Mouse (Mus musculus) neural tube, embryonic 10.5 days (tissue): ENCODE measurements at regions not wholly inside any gene's neighbourhood (a gene's known extent, or its start where the extent isn't known, plus 50 kb on each side); places are given as distances from the start of the nearest gene placed in this dataset.
A peak's percentile ranks its signal among the peaks of the same experiment; 100 is the strongest.

Experiments used
- DNase-seq: peaks from one replicate; pipeline ENCODE4 v3.0.0-alpha.2; 2017; ENCODE audit warnings: low spot score; ENCODE audit errors: extremely low spot score

DNA sequence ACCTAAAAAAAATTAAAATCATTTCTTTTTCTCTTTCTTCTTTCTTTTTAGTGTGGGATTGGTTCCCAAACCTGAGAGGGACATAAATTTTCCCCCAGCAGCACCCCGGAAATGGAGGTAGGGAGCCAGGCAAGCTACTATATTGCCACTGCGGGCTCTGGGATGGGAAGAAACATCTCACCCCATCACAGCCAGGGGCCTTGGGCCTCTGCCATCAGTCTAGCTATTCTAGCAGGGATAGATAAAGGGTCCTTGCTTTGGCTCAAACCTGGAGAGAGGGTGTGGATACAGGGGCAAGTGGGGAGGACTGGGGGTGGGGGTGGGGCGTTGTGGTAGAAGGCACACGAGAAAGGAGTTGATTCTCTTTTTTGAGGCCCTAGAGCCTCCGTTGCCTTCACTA is 116.3 kb upstream of the Lhx1 start:
- DNase-seq, result no peak

DNA sequence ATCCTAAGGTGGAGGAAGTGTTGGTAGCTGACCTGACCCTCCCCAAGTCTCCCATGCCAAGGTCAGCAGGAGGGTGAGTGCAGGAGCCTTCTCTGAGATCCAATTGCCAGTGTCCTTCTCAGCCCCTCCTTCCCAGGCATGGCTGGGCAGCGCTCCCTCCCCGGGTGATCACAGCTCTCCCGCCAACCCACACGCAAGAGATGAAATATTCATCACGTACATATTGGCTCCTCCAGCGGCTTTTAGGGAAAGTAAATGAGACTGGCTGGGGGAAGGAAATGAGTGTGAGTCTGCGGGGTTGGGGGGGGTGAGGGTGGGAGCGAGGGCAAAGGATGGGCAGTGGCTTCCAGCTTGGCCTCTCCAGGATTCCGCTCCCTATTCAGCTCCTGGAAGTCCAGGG is 113.0 kb upstream of the Lhx1 start:
- no peak for DNase-seq

DNA sequence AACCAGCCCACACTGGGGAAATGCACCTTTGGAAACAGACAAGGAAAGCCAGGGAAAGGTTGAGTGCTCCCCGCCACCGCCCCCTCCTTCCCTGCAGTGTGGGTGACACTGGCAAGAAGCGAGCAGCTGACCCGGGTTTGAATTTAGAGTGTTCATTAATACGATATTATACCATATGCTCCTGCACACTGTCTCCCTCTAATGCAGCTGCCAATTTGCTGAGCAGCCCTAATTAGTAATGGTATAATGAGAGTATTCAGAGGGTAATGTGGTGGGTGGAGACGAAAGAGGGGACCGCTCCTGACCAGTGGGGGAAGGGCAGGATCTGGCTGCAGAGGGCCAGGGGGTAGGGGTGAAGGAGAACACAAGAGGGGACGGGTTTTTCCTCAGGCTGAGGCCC is 111.9 kb upstream of the Lhx1 start:
- no peak for DNase-seq

DNA sequence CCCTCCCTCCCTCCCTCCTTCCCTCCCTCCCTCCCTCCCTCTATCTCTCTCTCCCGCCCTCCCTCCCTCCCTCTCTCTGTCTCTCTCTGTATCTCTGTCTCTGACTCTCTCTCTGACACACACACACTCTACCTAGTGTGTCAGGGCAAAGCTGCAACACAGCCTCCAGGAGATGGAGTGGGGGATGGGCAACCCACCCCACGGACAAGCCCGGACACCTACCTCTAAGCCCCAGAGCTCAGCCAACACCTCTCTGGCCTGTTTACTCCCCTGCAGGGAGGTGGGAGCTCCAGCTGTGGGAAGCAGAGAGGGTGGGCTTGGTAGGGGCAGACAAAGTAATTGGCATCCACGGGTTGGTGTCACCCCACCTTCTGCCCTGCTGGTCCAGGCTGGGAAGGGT is 109.7 kb upstream of the Lhx1 start:
- DNase-seq, result no peak

DNA sequence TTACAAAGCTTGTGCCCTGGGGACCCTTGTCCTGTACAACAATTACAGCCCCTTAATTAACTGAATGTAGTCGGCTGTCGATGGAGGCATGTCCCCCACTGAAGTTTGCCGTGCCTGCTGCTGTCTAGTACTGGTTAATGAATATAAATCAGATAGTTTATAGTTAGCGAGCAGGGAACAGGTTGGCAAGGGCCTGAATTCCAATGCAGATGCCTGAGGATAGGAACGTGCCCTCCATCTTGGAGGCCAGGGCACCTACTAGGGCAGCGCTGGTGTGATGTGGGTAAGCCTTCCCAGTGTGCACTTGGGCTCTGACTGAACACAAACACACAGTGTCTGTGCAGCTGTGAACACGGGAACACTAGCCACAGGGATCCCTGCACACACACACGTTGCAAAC is 108.0 kb upstream of the Lhx1 start:
- DNase-seq, result no peak

DNA sequence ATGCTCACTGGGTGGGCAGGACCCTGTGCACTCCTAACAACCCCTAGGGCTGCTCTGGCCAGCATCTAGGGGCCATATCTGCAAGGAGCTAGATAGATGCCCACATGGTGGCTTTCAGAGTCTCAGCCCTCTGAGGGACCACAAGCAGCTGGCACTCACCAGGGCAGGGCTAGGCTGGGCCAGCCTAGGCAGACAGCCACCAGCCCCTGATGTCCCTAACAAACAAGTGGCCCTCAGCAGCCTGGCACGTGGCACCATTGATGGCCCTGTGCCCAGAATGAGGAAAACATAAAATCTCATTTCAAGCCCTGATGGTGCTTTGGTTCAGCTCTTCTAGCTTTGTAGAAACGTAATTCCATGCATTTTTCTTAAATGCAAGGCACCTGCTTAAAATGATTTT is 102.8 kb upstream of the Lhx1 start:
- no peak for DNase-seq

DNA sequence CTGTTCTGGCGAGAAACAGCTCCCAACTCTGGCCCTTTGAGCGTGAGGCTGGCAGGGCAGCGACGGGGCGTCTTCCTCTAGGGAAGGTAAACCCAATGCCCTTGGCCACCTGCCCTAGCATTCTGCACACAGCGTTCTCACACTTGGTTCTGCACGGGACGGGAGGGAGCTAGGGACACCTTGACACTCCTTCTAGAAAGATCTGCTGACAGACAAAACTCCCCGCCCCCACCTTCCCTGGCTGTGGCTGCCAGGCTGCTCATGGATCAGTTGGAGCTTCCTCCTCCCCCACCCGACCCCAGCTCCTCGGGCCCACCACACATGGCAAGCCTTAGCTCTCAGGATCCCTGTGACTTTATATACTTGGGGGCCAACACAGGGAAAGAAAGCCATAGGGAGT is 102.3 kb upstream of the Lhx1 start:
- DNase-seq, result no peak

DNA sequence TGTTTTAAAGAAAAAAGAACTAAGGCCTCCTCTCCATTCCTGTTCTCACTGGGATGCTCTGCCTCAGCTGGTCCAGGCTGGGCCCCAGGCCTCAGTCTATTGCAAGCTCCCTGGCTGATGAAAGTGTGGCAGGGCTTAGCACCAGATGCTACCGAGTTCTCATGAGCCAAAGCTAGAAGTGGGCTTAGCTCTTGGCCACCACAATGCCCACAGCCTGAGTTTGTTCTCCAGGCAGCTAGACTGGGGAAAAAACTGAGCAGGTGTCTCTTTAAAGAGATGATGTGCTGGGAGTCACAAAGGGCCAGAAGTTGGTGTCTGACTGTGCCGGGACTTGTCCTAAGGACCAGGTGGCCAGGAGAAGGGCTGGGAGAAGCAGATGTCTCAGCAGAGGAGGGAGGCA is 101.9 kb upstream of the Lhx1 start:
- DNase-seq, result no peak

DNA sequence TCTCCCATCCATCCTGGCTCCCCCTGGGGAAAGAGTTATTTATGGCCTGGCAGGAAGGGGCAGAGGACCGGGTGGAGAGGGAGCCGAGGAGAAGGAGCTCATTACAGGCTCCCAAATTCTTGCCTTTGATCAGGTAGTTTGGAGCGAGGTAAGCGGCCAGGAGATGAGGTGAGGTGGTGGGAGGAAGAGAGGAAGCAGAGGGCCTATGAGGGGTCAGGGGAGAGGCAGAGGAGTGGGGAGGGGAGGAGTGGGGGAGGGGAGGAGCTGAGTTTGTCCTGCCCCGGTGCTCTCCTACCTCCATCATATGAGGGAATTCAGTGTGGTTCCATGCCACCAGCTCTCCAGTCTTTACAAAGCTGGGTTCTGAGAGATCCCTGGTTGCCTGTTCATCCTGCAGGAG is 98.8 kb upstream of the Lhx1 start:
- no peak for DNase-seq

DNA sequence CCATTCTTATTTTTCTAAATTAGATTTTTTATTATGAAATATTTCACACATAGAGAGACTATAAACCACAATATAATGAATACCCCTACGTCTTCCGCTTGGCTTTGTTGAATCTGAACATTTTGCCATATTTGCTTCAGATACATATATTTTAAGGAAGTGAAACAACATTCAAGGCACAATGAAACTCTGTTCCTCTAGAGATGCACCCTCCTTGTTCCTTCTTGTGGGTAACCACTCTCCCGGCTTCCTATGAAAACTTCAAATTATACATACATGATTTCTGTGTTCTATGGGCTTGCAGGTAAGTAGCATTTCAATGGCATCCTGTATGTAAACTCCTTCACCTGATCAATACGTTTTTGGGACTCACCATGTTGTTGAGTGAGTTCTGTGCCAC is 94.4 kb upstream of the Lhx1 start:
- DNase-seq, result no peak

DNA sequence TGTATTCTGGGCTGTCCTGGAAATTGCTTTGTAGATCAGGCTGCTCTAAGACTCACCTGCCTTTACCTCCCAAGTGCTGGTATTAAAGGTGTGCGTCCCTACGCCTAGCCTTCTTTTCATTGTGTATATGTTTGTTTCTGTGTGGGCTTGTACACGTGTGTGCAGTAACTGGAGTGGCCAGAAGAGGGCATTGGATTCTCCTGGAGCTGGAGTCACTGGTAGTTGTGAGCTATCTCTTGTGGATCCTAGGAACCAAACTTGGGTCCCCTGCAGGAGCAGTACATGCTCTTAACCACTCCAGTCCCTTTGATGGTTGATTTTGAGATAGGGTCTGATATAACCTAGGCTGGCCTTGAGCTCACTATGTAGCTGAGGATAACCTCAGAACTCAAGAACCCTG is 93.2 kb upstream of the Lhx1 start:
- DNase-seq, result no peak

DNA sequence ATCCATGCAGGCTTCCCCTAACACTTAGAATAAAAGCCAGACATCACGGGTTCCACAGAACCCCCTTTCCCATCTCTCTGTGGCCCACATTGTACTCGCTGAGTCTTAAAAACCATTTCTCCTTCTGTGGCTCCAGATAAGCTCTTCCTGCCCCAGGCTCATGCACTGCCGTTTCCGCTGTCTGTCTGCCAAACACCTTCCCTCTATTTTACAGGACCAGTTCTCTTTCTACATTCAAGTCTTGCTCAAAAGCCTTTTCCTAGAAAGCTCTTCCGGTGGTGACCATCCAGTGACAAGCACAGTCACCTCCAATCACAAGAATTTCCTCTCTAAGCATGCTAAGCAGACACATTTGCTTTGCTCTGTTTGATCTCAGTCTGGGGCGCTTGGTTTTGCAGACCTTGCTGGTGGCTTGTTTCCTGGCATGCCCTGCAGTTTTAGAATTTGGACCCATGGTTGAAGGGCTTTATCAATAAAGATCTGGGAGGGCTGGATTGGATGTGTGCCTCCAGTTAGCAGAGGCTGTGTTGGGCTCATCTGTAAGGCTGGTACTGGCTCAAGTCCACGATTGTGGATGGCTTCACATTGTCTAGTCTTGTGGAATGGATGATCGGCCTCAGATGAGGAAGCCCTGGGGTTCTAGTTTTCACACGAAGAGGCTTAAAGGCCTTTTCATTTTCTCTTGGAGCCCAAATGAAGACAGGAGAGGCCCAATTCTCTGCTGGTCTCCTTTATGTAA is 87.8 kb upstream of the Lhx1 start:
- no peak for DNase-seq

DNA sequence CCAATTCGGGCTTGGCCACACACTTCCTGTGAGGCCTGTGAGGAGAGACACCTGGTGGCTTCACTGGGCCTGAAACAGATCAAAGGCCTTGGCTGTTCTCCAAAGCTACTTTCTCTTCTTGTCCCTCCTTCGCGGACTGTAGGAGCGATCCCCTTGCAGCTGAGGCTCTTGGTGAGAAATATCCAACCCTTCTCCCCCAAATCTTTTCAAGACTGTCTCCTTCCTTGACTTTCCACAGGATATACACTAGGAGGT is 86.2 kb upstream of the Lhx1 start:
- DNase-seq, result no peak

DNA sequence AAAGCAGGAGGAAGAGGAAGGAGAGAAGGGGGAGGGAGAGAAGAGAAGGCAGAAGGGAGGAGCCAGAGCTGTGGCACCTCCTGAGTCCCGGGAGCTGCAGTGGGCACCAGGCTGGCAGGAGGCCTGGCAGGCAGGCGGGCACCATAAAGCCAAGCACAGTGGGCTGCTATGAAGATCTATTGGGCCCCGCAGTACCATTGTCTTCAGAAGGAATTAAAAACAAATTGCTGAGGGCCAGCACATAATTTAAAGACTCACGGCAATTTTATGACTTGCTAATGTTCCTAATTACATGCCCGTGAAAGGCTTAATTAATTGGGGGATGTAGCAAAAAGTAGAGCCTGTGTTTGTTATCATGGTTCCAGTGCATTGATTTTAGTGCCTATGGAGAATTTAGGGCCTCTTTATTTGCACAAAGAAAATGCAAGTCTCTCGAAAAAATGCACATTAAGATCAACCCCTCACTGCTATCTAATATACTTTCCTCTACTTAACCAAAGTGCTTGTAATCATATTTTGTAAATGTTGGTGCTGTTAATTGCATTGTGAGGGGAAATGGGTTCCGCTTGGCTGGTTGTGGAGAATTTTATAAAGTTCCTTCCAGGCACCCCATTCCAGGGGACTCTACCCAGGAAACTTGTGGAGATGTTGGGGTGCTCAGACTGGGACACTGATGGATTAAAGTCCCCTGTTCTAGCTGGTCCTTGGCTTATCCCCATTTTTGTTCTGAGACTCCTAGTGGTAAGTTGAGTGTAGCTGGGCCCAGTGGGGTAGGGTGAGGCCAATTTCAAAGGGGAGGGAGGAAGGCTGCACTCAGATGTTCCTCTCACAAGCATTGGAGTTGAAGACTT is 85.7 kb upstream of the Lhx1 start:
- no peak for DNase-seq

DNA sequence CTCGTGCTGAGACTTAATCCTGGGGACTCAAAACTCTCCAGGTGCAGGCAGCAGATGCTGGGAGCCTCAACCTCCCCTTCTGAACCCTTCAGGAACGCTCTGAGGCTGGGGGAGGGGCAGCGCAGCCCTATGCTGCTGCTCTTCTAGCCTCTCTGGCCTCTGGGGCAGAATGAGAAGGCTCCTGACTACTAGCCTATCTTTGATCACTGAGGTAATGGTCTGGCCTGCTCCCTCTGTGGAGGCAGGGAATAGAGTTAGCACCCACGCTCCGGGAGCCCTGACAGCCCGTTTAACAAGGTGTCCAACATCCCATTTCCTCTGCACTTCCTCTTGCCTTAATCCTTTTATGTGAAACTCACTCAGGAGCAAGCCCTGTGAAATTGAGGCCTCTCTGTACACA is 79.4 kb upstream of the Lhx1 start:
- no peak for DNase-seq

DNA sequence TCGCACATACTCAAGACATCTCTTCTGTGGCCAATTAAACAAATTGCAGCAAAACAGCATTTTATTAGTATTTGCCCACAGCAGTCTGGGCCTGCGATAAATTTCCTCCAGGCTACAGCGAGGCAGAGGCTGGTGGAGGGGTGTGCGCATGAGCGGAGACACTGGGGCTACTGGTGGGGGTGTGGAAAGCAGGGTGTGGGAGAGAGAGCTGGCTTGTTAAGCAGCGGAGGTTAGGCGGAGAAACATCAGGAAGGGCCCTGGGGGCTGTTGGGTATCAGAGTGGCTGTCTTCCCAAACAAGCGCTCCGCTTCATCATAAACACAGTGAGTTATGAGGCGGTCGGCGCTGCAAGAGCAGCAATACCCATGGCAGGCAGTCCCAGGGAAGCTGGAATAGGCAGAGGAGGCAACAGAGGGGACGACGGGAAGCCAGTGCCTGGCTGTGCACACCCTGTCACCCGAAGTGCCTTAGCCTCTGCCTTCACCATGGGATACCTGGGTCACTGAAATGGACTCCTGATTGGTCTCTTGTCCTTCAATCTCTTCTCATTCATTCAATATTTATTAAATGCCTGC is 74.0 kb upstream of the Lhx1 start:
- no peak for DNase-seq

DNA sequence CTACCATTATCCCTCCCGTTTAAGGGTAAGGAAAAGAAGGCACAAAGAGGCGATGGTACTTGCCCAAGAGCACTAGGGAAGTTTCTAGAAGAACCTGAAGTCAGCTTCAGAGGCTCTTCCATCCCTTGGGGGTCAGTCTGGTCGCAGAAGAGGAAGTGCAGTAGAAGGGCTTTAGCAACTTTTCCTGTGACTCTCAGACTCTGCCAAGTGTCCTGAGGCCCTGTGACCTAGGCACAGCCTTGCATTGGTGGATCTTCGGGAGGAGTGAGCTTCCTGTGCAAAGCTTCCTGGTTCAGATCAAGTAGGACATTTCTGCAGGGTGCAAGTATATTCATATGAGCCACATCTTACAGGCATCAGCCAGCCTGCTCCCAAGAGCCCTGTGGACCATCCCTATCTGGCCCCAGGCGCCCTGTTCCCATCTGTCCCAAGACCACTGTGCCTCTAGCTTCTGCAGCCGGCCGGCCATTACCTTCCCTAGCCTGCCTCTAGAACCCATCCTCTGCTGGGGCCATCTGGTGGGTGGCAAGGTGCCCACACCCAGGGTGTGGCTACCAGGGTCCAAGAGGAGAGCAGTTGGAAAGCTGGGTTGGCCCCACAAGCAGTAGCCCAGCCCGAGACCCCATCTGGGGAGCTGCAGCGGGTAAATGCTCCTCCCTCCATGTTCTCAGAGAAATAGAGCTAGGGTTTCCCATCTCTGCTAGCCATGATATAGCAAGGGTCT is 72.4 kb upstream of the Lhx1 start:
- no peak for DNase-seq

DNA sequence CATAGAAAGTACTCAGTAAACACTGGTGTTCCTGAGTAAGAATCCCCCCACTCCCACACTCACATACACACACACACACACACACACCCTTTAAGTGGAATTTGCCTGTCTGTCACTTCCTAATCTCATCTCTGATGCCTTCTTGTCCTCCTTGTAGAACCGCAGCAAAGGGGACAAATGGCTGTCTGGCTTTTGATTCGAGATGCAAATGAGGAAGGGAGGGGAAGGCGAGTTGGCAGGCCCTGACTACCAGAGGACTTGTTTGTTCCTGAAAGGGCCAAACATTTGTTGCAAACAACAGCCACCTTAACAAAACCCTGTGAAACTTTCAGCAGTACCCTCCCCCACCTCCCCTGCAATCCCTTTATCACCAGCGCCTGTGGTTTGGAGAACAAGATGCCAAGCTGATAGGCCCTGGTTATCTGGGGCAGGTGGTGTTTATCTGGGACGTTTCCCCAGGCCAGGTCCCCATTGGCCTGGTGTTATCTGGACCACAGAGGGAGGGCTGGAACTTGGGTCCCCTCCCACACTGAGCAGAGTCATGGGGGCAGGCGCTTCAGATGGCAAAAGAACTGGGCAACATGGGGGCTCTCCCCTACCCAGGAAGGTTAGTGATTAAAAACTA is 67.5 kb upstream of the Lhx1 start:
- DNase-seq, result no peak

DNA sequence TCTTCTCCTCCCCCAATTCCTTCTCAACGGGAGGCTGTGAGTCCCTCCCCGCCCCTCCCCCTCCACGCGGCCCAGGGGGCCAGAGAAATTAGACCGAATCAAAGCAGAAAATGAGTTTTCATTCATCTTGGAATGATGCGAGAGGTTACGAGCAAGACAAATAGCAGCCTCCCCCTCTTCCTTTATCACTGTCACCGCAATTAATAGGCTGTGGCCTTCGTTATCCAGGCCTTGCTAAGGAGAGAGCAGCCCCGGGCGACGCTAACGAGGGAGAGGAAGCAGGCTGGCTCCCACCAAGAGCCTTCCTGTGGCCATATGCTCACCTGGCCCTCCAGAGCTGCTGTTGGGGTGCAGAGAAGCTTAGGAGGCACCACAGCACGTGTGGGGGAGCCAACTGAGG is 61.8 kb upstream of the Lhx1 start:
- DNase-seq, result no peak

DNA sequence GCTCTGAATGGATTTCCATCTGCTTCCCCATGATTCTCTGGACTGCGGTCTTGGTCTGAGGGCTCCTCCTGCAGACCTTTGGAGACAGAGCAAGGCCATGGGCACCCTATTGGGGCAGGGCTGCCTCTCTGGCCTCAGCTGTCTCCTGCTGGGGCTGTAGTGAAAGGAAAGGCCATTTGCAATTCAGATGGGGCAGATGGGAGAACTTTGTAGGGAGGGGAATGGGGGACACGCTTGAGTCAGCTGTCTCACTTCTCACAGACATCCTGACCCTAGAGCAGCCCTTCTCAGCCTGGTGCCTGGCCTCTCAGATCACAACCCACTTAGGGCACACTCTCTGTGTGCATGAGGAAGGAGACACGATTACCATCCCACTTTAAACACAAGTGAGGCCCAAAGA is 60.3 kb upstream of the Lhx1 start:
- peak; percentile 30 for DNase-seq

DNA sequence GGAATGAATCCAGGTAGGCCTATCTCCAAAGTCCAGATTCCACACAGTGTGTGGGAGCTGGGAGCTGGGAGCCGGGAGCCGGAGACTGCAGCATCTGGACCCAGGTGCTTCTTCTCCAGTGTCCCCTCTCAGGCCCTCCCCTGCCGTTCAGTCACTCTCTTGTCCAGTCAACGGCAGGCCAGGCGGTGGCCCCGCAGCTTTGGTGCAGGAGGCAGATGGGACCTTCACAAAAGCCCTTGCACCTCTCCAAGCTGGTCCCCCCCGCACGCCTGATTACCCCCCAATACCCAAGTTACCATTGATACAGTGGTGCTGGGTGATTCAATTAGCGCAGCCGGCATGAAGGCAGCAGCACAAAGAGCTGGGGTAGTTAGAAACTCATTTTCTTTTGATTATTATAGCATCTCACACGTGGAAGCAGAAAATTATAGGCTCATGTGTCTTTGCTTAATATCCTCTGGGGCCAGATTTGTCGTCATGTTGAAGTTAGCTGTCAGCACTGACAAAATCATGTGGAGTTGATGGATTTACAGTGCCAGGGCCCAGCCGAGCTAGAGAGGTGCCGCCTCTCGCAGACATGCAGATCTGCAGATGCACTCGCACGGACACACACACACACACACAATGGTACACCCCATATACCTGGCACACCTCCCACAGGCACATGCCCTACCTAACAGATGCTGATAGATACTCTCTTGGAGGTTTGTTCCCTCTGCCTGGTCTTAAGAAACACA is 53.6 kb upstream of the Lhx1 start:
- peak; percentile 43 for DNase-seq
